Mouse (Mus musculus): ENCODE results near the gene Cyp1a1. TPM values are rescaled to one million over a fixed set of nuclear protein-coding genes. Genes with fewer than 3 reads are reported as not detected.
A peak's percentile ranks its signal among the peaks of the same experiment; 100 is the strongest.

Gene Cyp1a1
- total RNA-seq, 1 experiment, result 1.0 TPM

DNA sequence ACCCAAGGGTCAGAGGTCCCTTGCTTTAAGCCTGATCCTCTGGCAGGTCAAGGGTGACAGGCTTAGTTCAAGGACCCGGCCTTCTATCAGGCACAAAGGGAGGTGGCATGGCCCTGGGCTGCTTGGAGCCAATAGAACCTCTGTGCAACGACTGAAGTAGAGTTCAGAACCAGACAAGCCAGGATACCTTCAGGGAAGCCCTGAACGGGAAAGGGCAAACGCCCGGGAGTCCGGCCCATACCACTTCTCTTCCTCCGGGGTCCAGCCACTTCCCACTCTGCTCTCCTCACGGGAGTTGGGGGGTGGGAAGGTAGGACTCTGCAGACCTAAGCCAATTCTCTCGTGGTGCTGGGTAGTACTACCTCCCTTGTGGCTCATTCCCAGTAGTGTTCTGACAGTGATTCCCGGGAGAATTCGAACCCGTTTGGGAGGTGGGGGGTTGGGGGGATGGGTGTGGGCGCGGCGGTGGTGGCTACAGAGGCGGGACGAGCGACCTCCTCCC lies 43.2 kb upstream of the Cyp1a1 start:
- Histone ChIP-seq H3K27ac (ENCODE audit: insufficient read depth, low read depth, low read length, poor library complexity, severe bottlenecking) (no peak overlapping the region), H3K4me3 (ENCODE audit: insufficient read depth in 1 of 2, low read depth in 1 of 2, low read length in 2 of 2, poor library complexity in 1 of 2, severe bottlenecking in 1 of 2) (peak overlapping the region; percentile 81 to 97), H3K9ac (ENCODE audit: insufficient read depth, low read depth, low read length, poor library complexity, severe bottlenecking) (peak overlapping the region; percentile 99), H3K36me3 (ENCODE audit: control insufficient read depth, insufficient read depth, low read length, poor library complexity, severe bottlenecking) (peaks cover 5% of the 10 kb centered on the region; the same call in 1 of the 2 replicates), H3K4me1 (ENCODE audit: control insufficient read depth in 2 of 2, insufficient read depth in 2 of 2, low read length in 2 of 2, poor library complexity in 1 of 2) (peaks cover 2 to 28% of the 10 kb centered on the region in 2 experiments; a peak in 2 of 4 replicates), H3K9me3 (ENCODE audit: control insufficient read depth, insufficient read depth, low read depth, low read length) (no peaks in the 10 kb centered on the region)
- no peak for DNase-seq (ENCODE audit: low read depth, low spot score)
- no peak for TF ChIP-seq HCFC1 (IDR thresholded peaks at IDR 0.05; ENCODE audit: borderline replicate concordance, insufficient read depth, low read length)
- in situ Hi-C loops (cut with MboI; ENCODE audit: low sequenced_read_pairs in 2 of 2, unreplicated experiment in 2 of 2), result no loop called here

DNA sequence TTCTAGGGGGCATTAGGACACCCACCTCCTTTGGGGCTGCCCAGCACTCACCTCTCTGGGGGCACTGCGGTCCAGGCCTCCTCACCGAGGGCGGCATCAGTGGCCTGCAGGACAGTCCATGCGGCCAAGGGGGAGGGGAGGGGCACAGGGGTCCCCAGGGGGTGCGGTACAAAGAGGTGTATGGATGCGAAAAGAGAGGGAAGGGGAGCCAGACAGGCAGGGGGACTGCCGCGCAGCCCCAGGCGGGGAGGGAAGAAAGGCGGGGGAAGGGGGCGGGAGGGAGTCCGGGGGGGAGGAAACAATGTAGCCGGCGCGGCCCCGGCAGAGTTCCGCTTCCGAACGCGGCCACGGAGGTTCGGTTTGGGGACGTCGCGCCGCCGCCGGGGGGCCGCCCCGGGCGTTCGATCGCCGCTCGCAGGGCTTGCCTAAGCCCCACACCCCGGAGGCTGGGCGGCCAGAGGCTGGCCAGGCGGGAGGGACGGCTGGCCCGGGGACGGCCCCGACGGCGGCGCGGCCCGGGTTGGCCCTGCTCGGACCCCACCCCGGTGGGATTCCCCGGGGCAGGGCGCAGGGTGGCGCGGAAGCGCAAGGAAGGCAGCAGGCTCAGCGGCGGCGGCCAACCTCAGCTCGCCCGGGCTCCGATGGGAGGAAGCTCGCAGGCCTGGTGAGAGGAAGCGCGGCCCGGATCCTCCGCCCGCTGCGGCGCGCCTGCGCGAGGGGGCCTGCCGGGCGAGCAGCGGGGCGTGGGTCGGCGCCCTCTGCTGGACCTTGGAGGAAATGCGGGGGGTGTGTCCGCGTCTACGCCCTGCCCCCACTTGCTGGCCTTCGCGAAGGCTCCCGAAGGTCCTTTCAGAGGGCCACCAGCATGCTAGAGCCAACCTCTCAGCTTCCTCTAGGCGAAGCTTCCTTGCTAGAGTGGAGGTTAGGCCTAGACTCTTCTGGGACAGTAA lies 42.5 kb upstream of the Cyp1a1 start:
- Histone ChIP-seq H3K9me3 (ENCODE audit: control insufficient read depth, insufficient read depth, low read depth, low read length) (no peaks in the 10 kb centered on the region), H3K4me3 (ENCODE audit: insufficient read depth in 1 of 2, low read depth in 1 of 2, low read length in 2 of 2, poor library complexity in 1 of 2, severe bottlenecking in 1 of 2) (peak overlapping the region; percentile 81 to 97), H3K36me3 (ENCODE audit: control insufficient read depth, insufficient read depth, low read length, poor library complexity, severe bottlenecking) (peaks cover 5% of the 10 kb centered on the region; the same call in 1 of the 2 replicates), H3K27ac (ENCODE audit: insufficient read depth, low read depth, low read length, poor library complexity, severe bottlenecking) (peak overlapping the region; percentile 60; the same call in 1 of the 2 replicates), H3K9ac (ENCODE audit: insufficient read depth, low read depth, low read length, poor library complexity, severe bottlenecking) (peak overlapping the region; percentile 99), H3K4me1 (ENCODE audit: control insufficient read depth in 2 of 2, insufficient read depth in 2 of 2, low read length in 2 of 2, poor library complexity in 1 of 2) (peaks cover 2 to 27% of the 10 kb centered on the region in 2 experiments; a peak in 2 of 4 replicates)
- DNase-seq (ENCODE audit: low read depth, low spot score), result peak; percentile 67
- TF ChIP-seq MAFK (IDR thresholded peaks at IDR 0.05; ENCODE audit: insufficient read depth, low read depth, low read length) (no peak), HCFC1 (IDR thresholded peaks at IDR 0.05; ENCODE audit: borderline replicate concordance, insufficient read depth, low read length) (no peak), ZNF384 (IDR thresholded peaks at IDR 0.05; ENCODE audit: low read depth, low read length) (no peak), CHD2 (IDR thresholded peaks at IDR 0.05; ENCODE audit: low read depth, low read length) (no peak), ZC3H11A (IDR thresholded peaks at IDR 0.05; ENCODE audit: borderline replicate concordance, low read depth, low read length) (no peak)
- in situ Hi-C loops (cut with MboI; ENCODE audit: low sequenced_read_pairs in 2 of 2, unreplicated experiment in 2 of 2), result no loop called here

DNA sequence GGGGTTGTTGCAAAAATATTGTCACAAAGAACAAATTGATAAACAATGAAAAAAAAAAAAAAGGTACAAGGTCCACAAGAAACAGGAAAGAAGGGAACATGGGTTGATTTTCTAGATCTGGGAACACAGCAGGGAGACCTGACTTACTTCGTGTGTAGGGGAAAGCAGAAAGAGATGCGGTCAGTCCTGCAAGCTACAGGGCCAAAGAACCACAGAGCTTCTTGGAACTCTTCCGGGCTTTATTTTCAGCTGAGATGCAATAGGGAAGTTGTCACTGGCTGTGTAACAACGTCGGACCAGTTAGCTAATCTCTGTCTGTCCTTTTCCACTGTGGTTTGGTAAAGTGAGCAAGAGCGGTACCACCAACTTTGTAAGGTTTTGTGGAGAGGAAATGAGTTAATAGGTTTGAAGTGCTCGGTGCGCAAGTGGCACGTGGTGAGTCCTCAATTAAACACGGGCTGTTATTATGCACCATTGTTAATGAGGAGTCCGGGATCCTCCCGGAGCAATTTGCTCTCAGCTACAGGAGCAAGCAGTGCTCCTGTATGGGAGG lies 41.1 kb upstream of the Cyp1a1 start:
- no peaks in the 10 kb centered on the region for H3K9me3 ChIP-seq (ENCODE audit: control insufficient read depth, insufficient read depth, low read depth, low read length)
- TF ChIP-seq ZC3H11A (IDR thresholded peaks at IDR 0.05; ENCODE audit: borderline replicate concordance, low read depth, low read length) (no peak), ZNF384 (IDR thresholded peaks at IDR 0.05; ENCODE audit: low read depth, low read length) (no peak), HCFC1 (IDR thresholded peaks at IDR 0.05; ENCODE audit: borderline replicate concordance, insufficient read depth, low read length) (no peak), CHD2 (IDR thresholded peaks at IDR 0.05; ENCODE audit: low read depth, low read length) (no peak), MAFK (IDR thresholded peaks at IDR 0.05; ENCODE audit: insufficient read depth, low read depth, low read length) (no peak)
- H3K36me3 ChIP-seq (ENCODE audit: control insufficient read depth, insufficient read depth, low read length, poor library complexity, severe bottlenecking), result peaks cover 5% of the 10 kb centered on the region; the same call in 1 of the 2 replicates
- H3K4me1 ChIP-seq (ENCODE audit: control insufficient read depth in 2 of 2, insufficient read depth in 2 of 2, low read length in 2 of 2, poor library complexity in 1 of 2), result peaks cover 4 to 25% of the 10 kb centered on the region in 2 experiments; a peak in 2 of 4 replicates
- no peak for DNase-seq (ENCODE audit: low read depth, low spot score)
- no peak overlapping the region for H3K27ac ChIP-seq (ENCODE audit: insufficient read depth, low read depth, low read length, poor library complexity, severe bottlenecking)
- H3K9ac ChIP-seq (ENCODE audit: insufficient read depth, low read depth, low read length, poor library complexity, severe bottlenecking), result no peak overlapping the region
- in situ Hi-C loops (cut with MboI; ENCODE audit: low sequenced_read_pairs in 2 of 2, unreplicated experiment in 2 of 2), result no loop called here
- H3K4me3 ChIP-seq (ENCODE audit: insufficient read depth in 1 of 2, low read depth in 1 of 2, low read length in 2 of 2, poor library complexity in 1 of 2, severe bottlenecking in 1 of 2), result no peak overlapping the region

DNA sequence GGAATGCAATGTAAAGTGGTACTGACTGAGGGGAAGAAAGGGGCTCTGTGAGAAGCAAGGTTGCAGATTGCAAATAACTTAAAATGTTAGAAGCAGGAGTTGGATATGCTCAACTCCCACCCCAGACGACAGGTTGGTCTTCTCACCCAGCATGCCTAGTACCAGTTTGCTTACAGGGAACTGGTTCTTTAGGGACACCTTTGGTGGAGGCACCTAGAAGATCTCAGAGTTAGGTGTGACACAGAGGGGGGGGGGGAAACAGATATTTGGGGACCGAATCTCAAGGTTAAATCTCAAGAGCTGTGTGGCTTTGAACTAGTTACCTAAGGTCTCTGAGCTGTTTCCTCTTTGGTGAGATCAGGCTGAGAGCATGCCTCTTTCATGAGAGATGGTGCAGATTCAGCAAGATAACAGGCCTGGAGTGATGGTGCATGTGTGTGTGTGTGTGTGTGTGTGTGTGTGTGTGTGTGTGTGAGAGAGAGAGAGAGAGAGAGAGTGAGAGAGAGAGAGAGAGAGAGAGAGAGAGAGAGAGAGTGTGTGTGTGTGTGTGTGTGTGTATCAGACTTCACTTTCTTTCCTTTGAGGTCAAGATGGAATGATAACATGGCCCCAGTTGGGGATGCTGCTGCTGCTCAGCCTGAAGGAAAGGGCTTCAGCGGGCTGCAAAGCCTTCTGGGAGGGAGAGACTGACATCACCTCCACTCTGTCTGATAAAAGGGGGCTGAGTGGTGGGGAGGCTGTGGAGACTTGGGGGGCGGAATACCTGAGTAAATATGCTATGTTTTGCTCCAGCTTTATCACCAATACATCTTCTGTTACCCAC lies 40.2 kb upstream of the Cyp1a1 start:
- Histone ChIP-seq H3K4me3 (ENCODE audit: insufficient read depth in 1 of 2, low read depth in 1 of 2, low read length in 2 of 2, poor library complexity in 1 of 2, severe bottlenecking in 1 of 2) (no peak overlapping the region), H3K27ac (ENCODE audit: insufficient read depth, low read depth, low read length, poor library complexity, severe bottlenecking) (no peak overlapping the region), H3K4me1 (ENCODE audit: control insufficient read depth in 2 of 2, insufficient read depth in 2 of 2, low read length in 2 of 2, poor library complexity in 1 of 2) (peaks cover 4 to 22% of the 10 kb centered on the region in 2 experiments; a peak in 2 of 4 replicates), H3K9me3 (ENCODE audit: control insufficient read depth, insufficient read depth, low read depth, low read length) (no peaks in the 10 kb centered on the region), H3K36me3 (ENCODE audit: control insufficient read depth, insufficient read depth, low read length, poor library complexity, severe bottlenecking) (peaks cover 5% of the 10 kb centered on the region; the same call in 1 of the 2 replicates), H3K9ac (ENCODE audit: insufficient read depth, low read depth, low read length, poor library complexity, severe bottlenecking) (no peak overlapping the region)
- in situ Hi-C loops (cut with MboI; ENCODE audit: low sequenced_read_pairs in 2 of 2, unreplicated experiment in 2 of 2), result no loop called here
- TF ChIP-seq CHD2 (IDR thresholded peaks at IDR 0.05; ENCODE audit: low read depth, low read length) (no peak), MAFK (IDR thresholded peaks at IDR 0.05; ENCODE audit: insufficient read depth, low read depth, low read length) (no peak), ZC3H11A (IDR thresholded peaks at IDR 0.05; ENCODE audit: borderline replicate concordance, low read depth, low read length) (no peak), ZNF384 (IDR thresholded peaks at IDR 0.05; ENCODE audit: low read depth, low read length) (no peak), HCFC1 (IDR thresholded peaks at IDR 0.05; ENCODE audit: borderline replicate concordance, insufficient read depth, low read length) (no peak)
- no peak for DNase-seq (ENCODE audit: low read depth, low spot score)

Data from ES-E14 (cell line).